27 mouse cellular contexts compared by ENCODE assay signal in genomic region chr6:38128115-38128514, GRCm38 (mm10). TPM values are rescaled to one million over a fixed set of nuclear protein-coding genes. Genes with fewer than 3 reads are reported as not detected.
A peak's percentile ranks its signal among the peaks of the same experiment; 100 is the strongest.
DNase-seq lines count a peak whose midpoint lies in the region; ATAC-seq and TF ChIP-seq lines count a peak whose summit lies in the region.
"Had no signal": no experiment of that assay in that cellular context is flagged by ENCODE, and none has a peak within 500 bp of the region (broad histone marks: within the 10 kb centered on the region; RNA-seq: fewer than 3 reads in every experiment).

No protein-coding gene starts in this region.

- H3K36me3 ChIP-seq in lung, postnatal 0 days (ENCODE audit: insufficient read depth, low read length): no peaks in the 10 kb centered on the region

- no peak for TF ChIP-seq EP300 in lung, postnatal 0 days (IDR thresholded peaks at IDR 0.05)

- H3K27me3 ChIP-seq in lung, postnatal 0 days (replicated peaks; ENCODE audit: insufficient read depth, low read length): no peaks in the 10 kb centered on the region
- H3K27me3 ChIP-seq: CH12.LX; embryonic facial prominence, embryonic 12.5 days; hindbrain, embryonic 13.5 days had no signal

- H3K9me3 ChIP-seq in lung, postnatal 0 days (ENCODE audit: low read length): no peaks in the 10 kb centered on the region
- H3K9me3 ChIP-seq: embryonic facial prominence, embryonic 12.5 days; hindbrain, embryonic 13.5 days had no signal

- H3K4me2 ChIP-seq in lung, postnatal 0 days (replicated peaks; ENCODE audit: low read depth, low read length): no peak overlapping the region
- H3K4me2 ChIP-seq: embryonic facial prominence, embryonic 12.5 days; hindbrain, embryonic 13.5 days had no signal

- H3K4me1 ChIP-seq in lung, postnatal 0 days (ENCODE audit: insufficient read depth, low read depth, low read length): no peaks in the 10 kb centered on the region
- H3K4me1 ChIP-seq: embryonic facial prominence, embryonic 12.5 days; hindbrain, embryonic 13.5 days had no signal

- 73% methylated on average over 14 of the region's 14 CpGs for WGBS in lung, postnatal 0 days

- no peak overlapping the region for H3K4me3 ChIP-seq in lung, postnatal 0 days (ENCODE audit: low read depth, low read length)
- H3K4me3 ChIP-seq: embryonic facial prominence, embryonic 12.5 days; heart, embryonic 10.5 days; hindbrain, embryonic 13.5 days had no signal

- ATAC-seq in frontal cortex, adult (ENCODE audit: low TSS enrichment): peak; percentile 31; the same call in 1 of the 2 replicates
- ATAC-seq in lung, postnatal 0 days: no peak
- ATAC-seq: forebrain, postnatal 0 days; hindbrain, postnatal 0 days had no signal

- no peak overlapping the region for H3K27ac ChIP-seq in lung, postnatal 0 days (ENCODE audit: low read length)
- H3K27ac ChIP-seq: embryonic facial prominence, embryonic 12.5 days; heart, embryonic 10.5 days; hindbrain, embryonic 13.5 days; hindbrain, postnatal 0 days had no signal

- no peak for DNase-seq in frontal cortex, postnatal 25 days (ENCODE audit: low spot score in 2 of 2)
- peak; percentile 60 for DNase-seq in kidney, postnatal 10 days
- no peak for DNase-seq in kidney, adult 18-20 months
- DNase-seq in layer of hippocampus, adult 11-12 months (ENCODE audit: low spot score): peak; percentile 39
- DNase-seq in layer of hippocampus, postnatal 10 days (ENCODE audit: low spot score in 2 of 2): no peak
- peak; percentile 36 for DNase-seq in lung, postnatal 36 days
- no peak for DNase-seq in lung, postnatal 0 days (ENCODE audit: low spot score)
- DNase-seq: adrenal gland, postnatal 10 days; cerebellum, adult 11-12 months; cerebellum, adult 9-10 months; cerebellum, postnatal 25 days; forebrain, postnatal 0 days; gastrocnemius, postnatal 36 days had no signal

- TF ChIP-seq CTCF in lung, postnatal 0 days (IDR thresholded peaks at IDR 0.05): no peak

- H3K9ac ChIP-seq in lung, postnatal 0 days (replicated peaks; ENCODE audit: low read depth): no peak overlapping the region
- H3K9ac ChIP-seq: embryonic facial prominence, embryonic 12.5 days; forebrain, postnatal 0 days; hindbrain, embryonic 13.5 days had no signal

RNA-seq across cellular contexts. Expression of gene Atp6v0a4, which starts 3.7 kb away (rescaled TPM):
- total RNA-seq in layer of hippocampus, postnatal 10 days (2021): 1 to 10 TPM; 4.5 to 4.6 TPM
- polyA plus RNA-seq in lung, postnatal 0 days (2015; fragmentation: Nextera tagmentation; extraction: Ambion mirVana): 16.0 and 20.0 TPM in 2 replicates
- total RNA-seq: CH12.LX; hematopoietic stem cell, adult 5-6 weeks had no signal
- polyA plus RNA-seq: forebrain, embryonic 11.5 days; heart, embryonic 10.5 days had no signal

RNA-seq across cellular contexts. Expression of gene Tmem213, which starts 19.1 kb away (rescaled TPM):
- total RNA-seq in layer of hippocampus, postnatal 10 days (2021): not detected
- polyA plus RNA-seq in lung, postnatal 0 days (2015; fragmentation: Nextera tagmentation; extraction: Ambion mirVana): 66.6 and 99.1 TPM in 2 replicates
- total RNA-seq: adrenal gland, postnatal 10 days; CH12.LX; ES-E14; forebrain, postnatal 0 days; gastrocnemius, adult 8-10 months; gastrocnemius, postnatal 36 days; heart, adult 18-20 months; heart, postnatal 10 days; hematopoietic stem cell, adult 5-6 weeks; hindbrain, postnatal 0 days had no signal
- polyA plus RNA-seq: cortical plate, adult 2 months; embryonic facial prominence, embryonic 12.5 days; forebrain, embryonic 11.5 days; forebrain, postnatal 0 days; heart, embryonic 10.5 days; heart, embryonic 14.5 days; hindbrain, embryonic 13.5 days; hindbrain, postnatal 0 days had no signal

Comparison
In these comparisons a context has a peak if more than half of its experiments do, and no peak if none do; other contexts are left out.
1. DNase-seq: peak in kidney, postnatal 10 days (single experiment), layer of hippocampus, adult 11-12 months (single experiment) and lung, postnatal 36 days (single experiment); none in frontal cortex, postnatal 25 days (0 of 2), kidney, adult 18-20 months (single experiment), layer of hippocampus, postnatal 10 days (0 of 2) and lung, postnatal 0 days (single experiment).